Mouse (Mus musculus) liver, adult 2 months (tissue): ENCODE data around the gene Hoxc6.

Source experiments
- CTCF ChIP-seq: fragments of 200-500 bp; IDR thresholded peaks from 2 replicates; pipeline ENCODE4 v1.5.1; 2011; ENCODE audit warnings: low read depth, low read length, control low read depth
- POLR2A ChIP-seq: fragments of 200-500 bp; IDR thresholded peaks from 2 replicates; pipeline ENCODE4 v1.6.1; 2011; ENCODE audit warnings: low read length, control low read depth; ENCODE audit not compliant: insufficient read depth; ENCODE audit errors: extremely low read depth

GRCm38 (mm10) chr15:103009265-103010111, 11.4 kb downstream of the Hoxc6 start:
- TF ChIP-seq POLR2A: no peak
- TF ChIP-seq CTCF: no peak
